Mouse (Mus musculus): ENCODE results near the gene Qprt.

DNA sequence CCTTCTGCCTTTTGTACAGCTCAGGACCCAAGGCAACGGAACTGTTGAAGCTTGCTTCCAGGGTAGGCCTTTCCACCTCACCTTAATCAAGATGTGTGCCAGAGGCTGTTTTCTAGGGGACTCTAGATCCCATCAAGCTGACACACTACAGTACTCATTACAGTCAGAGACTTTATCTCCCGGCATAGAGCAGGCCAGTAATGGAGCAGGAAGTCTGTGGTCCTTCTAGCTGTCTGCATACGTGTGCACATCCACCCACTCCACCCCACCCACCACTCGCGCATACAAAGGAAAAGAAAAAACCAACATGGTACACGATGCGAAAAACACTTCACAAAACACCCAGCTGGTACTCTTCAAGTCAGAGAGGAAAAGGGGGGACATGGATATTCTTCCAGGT lies 22.4 kb upstream of the Qprt start:
- TF ChIP-seq CTCF (conservative IDR thresholded peaks at IDR 0.05; ENCODE audit: low read length): no peak
- no peak for TF ChIP-seq NANOG (IDR thresholded peaks at IDR 0.05; ENCODE audit: borderline replicate concordance, low read length)
- TF ChIP-seq POU5F1 (IDR thresholded peaks at IDR 0.05; ENCODE audit: borderline replicate concordance, low read length): no peak
